Mouse (Mus musculus) cerebellum, adult 2 months (tissue): ENCODE results near the gene 1500009C09Rik.

Experiments
- CTCF ChIP-seq: fragments of 200-500 bp; IDR thresholded peaks from 2 replicates; pipeline ENCODE4 v1.5.1; 2011; ENCODE audit warnings: low read depth, mild to moderate bottlenecking, control low read depth, low read length, moderate library complexity, borderline replicate concordance; ENCODE audit not compliant: insufficient read depth
- POLR2A ChIP-seq: fragments of 200-500 bp; IDR thresholded peaks from 2 replicates; pipeline ENCODE4 v1.6.1; 2011; ENCODE audit warnings: low read length, control low read depth, borderline replicate concordance; ENCODE audit not compliant: insufficient read depth

DNA sequence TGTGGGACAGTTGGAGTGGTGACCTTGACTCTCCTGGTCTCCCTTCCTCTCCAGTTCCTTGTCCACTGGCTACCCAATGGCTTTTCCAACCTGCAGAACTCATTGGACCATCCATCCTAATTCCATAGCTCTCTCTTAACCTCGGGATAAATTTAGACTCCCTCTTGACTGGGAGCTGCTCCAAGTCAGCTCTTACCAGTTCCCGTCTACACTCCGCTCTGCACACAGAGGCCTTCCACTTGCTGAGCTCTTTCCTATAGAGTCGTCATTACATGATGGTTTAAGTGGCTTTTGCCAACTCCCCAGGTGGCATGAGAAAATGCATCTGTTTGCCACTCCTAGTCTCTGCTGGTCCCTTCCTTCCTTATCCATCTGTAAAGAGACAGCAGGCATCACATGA, 28.4 kb downstream of the 1500009C09Rik start:
- no peak for TF ChIP-seq CTCF
- no peak for TF ChIP-seq POLR2A
